Mouse (Mus musculus): ENCODE measurements around the gene Xxylt1.
A peak's percentile ranks its signal among the peaks of the same experiment; 100 is the strongest.

The Xxylt1 gene

GRCm38 (mm10) chr16:31024221-31024620, 57.0 kb downstream of the Xxylt1 start:
- DNase-seq (ENCODE audit: low read depth, low spot score), result no peak

- DNase-seq (ENCODE audit: low read depth, low spot score), result no peak
Measured at GRCm38 (mm10) chr16:31023803-31024202, 57.4 kb downstream of the Xxylt1 start.

GRCm38 (mm10) chr16:31022287-31022686, 58.9 kb downstream of the Xxylt1 start:
- DNase-seq (ENCODE audit: low read depth, low spot score), result no peak

- no peak for DNase-seq (ENCODE audit: low read depth, low spot score)
Measured at GRCm38 (mm10) chr16:31019514-31019913, 61.7 kb downstream of the Xxylt1 start.

- DNase-seq (ENCODE audit: low read depth, low spot score), result no peak
Measured at GRCm38 (mm10) chr16:31017687-31018413, 63.4 kb downstream of the Xxylt1 start.

GRCm38 (mm10) chr16:31016669-31017068, 64.6 kb downstream of the Xxylt1 start:
- DNase-seq (ENCODE audit: low read depth, low spot score), result no peak

GRCm38 (mm10) chr16:31016169-31016568, 65.1 kb downstream of the Xxylt1 start:
- DNase-seq (ENCODE audit: low read depth, low spot score), result no peak

GRCm38 (mm10) chr16:31015271-31015670, 66.0 kb downstream of the Xxylt1 start:
- DNase-seq (ENCODE audit: low read depth, low spot score), result no peak

- DNase-seq (ENCODE audit: low read depth, low spot score), result no peak
Measured at GRCm38 (mm10) chr16:31012236-31012635, 69.0 kb downstream of the Xxylt1 start.

- DNase-seq (ENCODE audit: low read depth, low spot score), result no peak
Measured at GRCm38 (mm10) chr16:31010443-31010842, 70.8 kb downstream of the Xxylt1 start.

- no peak for DNase-seq (ENCODE audit: low read depth, low spot score)
Measured at GRCm38 (mm10) chr16:31008326-31008725, 72.9 kb downstream of the Xxylt1 start.

- DNase-seq (ENCODE audit: low read depth, low spot score), result no peak
Measured at GRCm38 (mm10) chr16:31007582-31007981, 73.7 kb downstream of the Xxylt1 start.

- DNase-seq (ENCODE audit: low read depth, low spot score), result no peak
Measured at GRCm38 (mm10) chr16:31005693-31006092, 75.5 kb downstream of the Xxylt1 start.

- no peak for DNase-seq (ENCODE audit: low read depth, low spot score)
Measured at GRCm38 (mm10) chr16:31004321-31004682, 76.9 kb downstream of the Xxylt1 start.

GRCm38 (mm10) chr16:31003592-31004320, 77.5 kb downstream of the Xxylt1 start:
- DNase-seq (ENCODE audit: low read depth, low spot score), result peak; percentile 73

- DNase-seq (ENCODE audit: low read depth, low spot score), result no peak
Measured at GRCm38 (mm10) chr16:31002926-31003325, 78.3 kb downstream of the Xxylt1 start.

- no peak for DNase-seq (ENCODE audit: low read depth, low spot score)
Measured at GRCm38 (mm10) chr16:31002117-31002516, 79.1 kb downstream of the Xxylt1 start.

- no peak for DNase-seq (ENCODE audit: low read depth, low spot score)
Measured at GRCm38 (mm10) chr16:30998711-30999110, 82.5 kb downstream of the Xxylt1 start.

GRCm38 (mm10) chr16:30998048-30998447, 83.2 kb downstream of the Xxylt1 start:
- no peak for DNase-seq (ENCODE audit: low read depth, low spot score)

GRCm38 (mm10) chr16:30995446-30995845, 85.8 kb downstream of the Xxylt1 start:
- no peak for DNase-seq (ENCODE audit: low read depth, low spot score)

- no peak for DNase-seq (ENCODE audit: low read depth, low spot score)
Measured at GRCm38 (mm10) chr16:30994881-30995280, 86.4 kb downstream of the Xxylt1 start.

GRCm38 (mm10) chr16:30994296-30994695, 86.9 kb downstream of the Xxylt1 start:
- DNase-seq (ENCODE audit: low read depth, low spot score), result no peak

- peak; percentile 46 for DNase-seq (ENCODE audit: low read depth, low spot score)
Measured at GRCm38 (mm10) chr16:30992568-30992967, 88.7 kb downstream of the Xxylt1 start.

Data from mesoderm, embryonic 11.5 days (tissue).